Mouse (Mus musculus) thymus, adult 2 months (tissue): Measurements from ENCODE around the gene Tcn2.

Experiments
- CTCF ChIP-seq: fragments of 200-500 bp; IDR thresholded peaks from 2 replicates; pipeline ENCODE4 v1.5.1; 2012; ENCODE audit warnings: mild to moderate bottlenecking, control low read depth, low read length, moderate library complexity, borderline replicate concordance; ENCODE audit not compliant: control insufficient read depth, poor library complexity, insufficient read depth; ENCODE audit errors: extremely low read depth
- POLR2A ChIP-seq: fragments of 200-500 bp; IDR thresholded peaks from 2 replicates; pipeline ENCODE4 v1.6.1; 2012; ENCODE audit warnings: mild to moderate bottlenecking, low read length, control low read depth, moderate library complexity; ENCODE audit not compliant: control insufficient read depth, poor library complexity, insufficient read depth; ENCODE audit errors: extremely low read depth

DNA sequence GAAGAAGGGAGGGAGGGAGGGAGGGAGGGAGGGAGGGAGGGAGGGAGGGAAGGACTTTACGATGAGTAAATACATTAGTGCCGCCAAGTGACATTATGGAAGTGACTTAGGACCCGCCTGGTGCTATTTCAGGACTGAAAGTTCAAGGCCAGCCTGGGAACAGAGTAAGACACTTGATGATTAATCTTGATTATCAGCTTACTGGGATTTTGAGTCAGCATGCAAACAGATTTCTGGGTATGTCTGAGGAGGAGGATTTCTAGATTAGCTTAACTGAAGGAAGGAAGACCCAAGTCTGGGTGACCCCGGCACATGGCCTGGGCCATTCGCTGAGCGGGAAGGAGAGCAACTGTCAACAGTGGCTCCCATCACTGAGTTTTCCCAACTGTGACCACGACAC is 11.5 kb downstream of the Tcn2 start:
- TF ChIP-seq POLR2A (no peak), CTCF (no peak)
